Mouse (Mus musculus): ENCODE data around the gene Sh3bgrl2.

GRCm38 (mm10) chr9:83519510-83520155 is 28.5 kb upstream of the Sh3bgrl2 start:
- no peak for TF ChIP-seq POLR2A (IDR thresholded peaks at IDR 0.05; ENCODE audit: low read depth, low read length)
- TF ChIP-seq CTCF (IDR thresholded peaks at IDR 0.05; ENCODE audit: extremely low read depth, insufficient read length, insufficient replicate concordance, low read depth, low read length), result no peak
